In genomic region chr7:4625928-4626327, GRCm38 (mm10) we compare ENCODE assay signal across 23 mouse cellular contexts. TPM values are rescaled to one million over a fixed set of nuclear protein-coding genes. Genes with fewer than 3 reads are reported as not detected.
"Had no signal": no experiment of that assay in that cellular context is flagged by ENCODE, and none has a peak within 500 bp of the region (broad histone marks: within the 10 kb centered on the region; RNA-seq: fewer than 3 reads in every experiment).

No protein-coding gene starts in this region.

- H3K4me1 ChIP-seq: limb, embryonic 12.5 days; midbrain, embryonic 12.5 days; midbrain, embryonic 15.5 days; neural tube, embryonic 12.5 days; neural tube, embryonic 15.5 days; stomach, embryonic 15.5 days had no signal

- H3K9ac ChIP-seq: limb, embryonic 12.5 days; midbrain, embryonic 12.5 days; midbrain, embryonic 15.5 days; neural tube, embryonic 12.5 days; neural tube, embryonic 15.5 days; stomach, embryonic 15.5 days had no signal

- H3K27ac ChIP-seq: kidney, postnatal 0 days; left cerebral cortex, adult 2 months; limb, embryonic 12.5 days; midbrain, embryonic 12.5 days; midbrain, embryonic 15.5 days; neural tube, embryonic 12.5 days; neural tube, embryonic 15.5 days; stomach, embryonic 15.5 days had no signal

- DNase-seq: kidney, adult 2 months; kidney, postnatal 25 days; layer of hippocampus, postnatal 36 days; lung, adult 2 months; lung, postnatal 14 days; lung, postnatal 4 days; right cerebral cortex, adult 18-20 months; right cerebral cortex, postnatal 14 days; right cerebral cortex, postnatal 4 days; thymus, postnatal 36 days had no signal

- H3K4me3 ChIP-seq: left cerebral cortex, adult 2 months; limb, embryonic 12.5 days; midbrain, embryonic 12.5 days; midbrain, embryonic 15.5 days; neural tube, embryonic 12.5 days; neural tube, embryonic 15.5 days; stomach, embryonic 15.5 days had no signal

- H3K9me3 ChIP-seq: limb, embryonic 12.5 days; midbrain, embryonic 12.5 days; midbrain, embryonic 15.5 days; neural tube, embryonic 12.5 days; neural tube, embryonic 15.5 days; stomach, embryonic 15.5 days had no signal

- H3K27me3 ChIP-seq: limb, embryonic 12.5 days; midbrain, embryonic 12.5 days; midbrain, embryonic 15.5 days; neural tube, embryonic 12.5 days; neural tube, embryonic 15.5 days; stomach, embryonic 15.5 days had no signal

- ATAC-seq: intestine, postnatal 0 days; midbrain, embryonic 15.5 days had no signal

- H3K4me2 ChIP-seq: limb, embryonic 12.5 days; midbrain, embryonic 12.5 days; midbrain, embryonic 15.5 days; neural tube, embryonic 12.5 days; neural tube, embryonic 15.5 days; stomach, embryonic 15.5 days had no signal

RNA-seq across cellular contexts. Expression of gene Ptprh, which starts 22.1 kb away (rescaled TPM):
- total RNA-seq: megakaryocyte progenitor cell, adult 5-6 weeks had no signal
- polyA plus RNA-seq: limb, embryonic 12.5 days; liver, adult 2 months; lung, embryonic 16.5 days; neural tube, embryonic 12.5 days; urinary bladder, adult 2 months had no signal
